Mouse (Mus musculus) adrenal gland, adult 8-10 months (tissue): ENCODE results near the gene Calr4. TPM values are rescaled to one million over a fixed set of nuclear protein-coding genes. Genes with fewer than 3 reads are reported as not detected.
A peak's percentile ranks its signal among the peaks of the same experiment; 100 is the strongest.

Experiments
- DNase-seq: peaks from one replicate; pipeline ENCODE4 v3.0.0; 2022
- total RNA-seq, 4 experiments: library from RNA; stranded (reverse); gene quantifications; 2 replicates each; pipeline ENCODE4 v1.2.4; 2022

The Calr4 gene
- total RNA-seq, 4 experiments from 2014 or later = 0.17 to 0.48 (median 0.35) TPM

DNA sequence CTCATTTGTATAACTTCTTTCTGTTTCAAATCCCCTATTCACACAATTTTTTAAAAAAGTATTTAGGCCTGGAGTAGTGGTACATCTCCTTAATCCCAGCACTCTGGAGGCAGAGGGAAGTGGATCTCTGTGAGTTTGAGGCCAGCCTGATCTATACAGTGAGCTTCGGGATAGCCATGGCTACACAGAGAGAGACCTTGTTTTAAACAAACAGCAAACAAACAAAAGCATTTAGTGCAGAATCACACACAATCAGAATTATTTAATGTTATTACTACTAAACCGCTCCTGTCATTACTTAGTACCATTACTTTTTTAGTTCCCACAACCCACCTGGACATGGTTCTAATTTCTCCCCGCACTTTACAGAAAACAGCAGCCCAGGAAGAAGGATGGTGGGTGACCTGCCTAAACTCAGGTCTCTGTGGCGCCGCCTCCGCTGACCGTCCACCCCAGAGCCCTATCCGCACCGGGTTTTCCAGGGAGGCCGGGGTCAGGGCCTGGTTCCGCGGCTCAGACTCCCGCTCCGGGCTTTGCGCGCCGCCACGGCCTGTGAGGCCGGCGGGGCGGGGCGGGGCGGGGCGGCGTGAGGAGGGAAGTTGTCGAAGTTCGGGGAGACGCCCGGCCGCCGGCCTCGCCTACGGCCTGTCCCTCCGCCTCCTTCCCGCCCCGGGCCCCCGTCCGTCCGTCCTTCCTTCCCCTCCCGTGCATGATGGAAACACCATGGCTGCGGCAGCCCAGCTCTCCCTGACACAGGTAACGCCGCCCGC lies 45.6 kb downstream of the Calr4 start, which contains the start of gene Eps15:
Gene Eps15 (plus strand): TSS at position 580 of the 770 bp plus-strand sequence.
- DNase-seq = peak; percentile 84

DNA sequence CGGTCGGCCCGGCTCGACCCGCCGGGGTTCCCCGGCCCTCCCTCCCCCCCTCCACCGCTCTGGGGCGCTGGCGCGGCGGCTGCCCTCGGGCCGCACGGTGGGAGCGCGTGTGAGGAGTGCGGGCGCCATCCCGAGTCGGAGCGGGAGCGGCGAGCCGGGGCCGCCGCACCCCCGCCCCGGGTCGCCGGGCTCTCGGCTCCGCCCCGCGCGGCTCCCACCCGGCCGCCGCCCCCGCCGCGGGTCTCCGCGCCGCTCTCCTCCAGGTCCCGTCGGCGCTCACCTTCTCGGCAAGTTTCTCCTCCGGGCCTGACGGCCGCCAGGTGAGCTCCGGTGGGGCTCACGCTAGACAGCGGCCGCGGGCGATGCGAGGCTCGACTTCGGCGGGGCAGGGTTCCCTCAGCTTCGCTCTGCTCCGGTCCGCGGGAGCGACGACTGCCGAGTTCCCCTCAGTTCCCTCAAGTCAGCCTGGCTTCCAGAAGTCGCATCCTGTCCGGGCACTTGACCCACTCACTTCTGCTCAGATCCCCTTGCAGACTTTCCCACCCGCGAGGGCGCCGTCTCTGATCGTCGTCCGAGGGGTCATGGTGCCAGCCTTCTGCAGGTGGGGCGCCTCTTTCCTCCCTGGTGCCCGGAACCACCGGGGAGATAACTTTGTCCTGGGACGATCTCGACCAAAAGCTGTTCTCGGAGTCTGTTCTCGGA lies 46.3 kb downstream of the Calr4 start:
- DNase-seq = peak; percentile 29

DNA sequence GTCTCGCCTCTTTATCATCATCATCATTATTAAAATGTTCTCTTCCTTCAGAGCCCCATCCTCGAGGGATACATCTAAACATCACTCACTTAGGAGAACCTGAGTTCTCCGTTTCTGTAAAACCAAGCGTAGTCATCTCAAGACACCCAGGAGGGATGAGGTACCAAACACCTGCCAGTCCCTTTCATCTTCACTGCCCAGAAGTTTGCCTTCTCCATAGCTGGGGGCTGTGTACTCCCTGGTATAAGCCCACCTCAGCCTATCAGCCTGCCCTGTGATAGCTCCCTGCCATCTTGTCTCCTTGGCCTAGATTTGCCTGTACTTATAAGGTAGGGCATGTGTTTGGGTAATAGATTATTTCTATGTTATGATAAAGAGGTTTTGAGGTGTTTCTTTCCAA lies 46.9 kb downstream of the Calr4 start:
- DNase-seq = no peak

DNA sequence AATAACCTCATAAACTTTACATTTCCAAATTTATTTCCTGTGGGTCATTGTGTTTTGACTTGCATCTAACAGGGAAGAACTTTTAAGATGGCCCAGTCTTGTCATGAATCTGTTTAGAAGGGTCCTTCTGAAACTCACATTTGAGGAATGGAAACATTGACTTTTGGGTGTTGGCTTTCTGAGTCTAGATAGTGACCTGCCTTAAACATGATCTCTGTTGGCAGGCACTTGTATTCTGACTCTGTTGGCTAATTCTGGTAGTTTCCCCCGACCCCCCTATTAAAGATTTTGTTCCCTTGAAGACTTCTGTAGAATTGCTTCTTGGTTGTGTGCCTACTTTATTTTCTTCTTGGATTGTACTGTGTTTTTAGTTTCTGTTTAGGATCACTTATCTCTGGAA lies 47.7 kb downstream of the Calr4 start:
- DNase-seq = no peak

DNA sequence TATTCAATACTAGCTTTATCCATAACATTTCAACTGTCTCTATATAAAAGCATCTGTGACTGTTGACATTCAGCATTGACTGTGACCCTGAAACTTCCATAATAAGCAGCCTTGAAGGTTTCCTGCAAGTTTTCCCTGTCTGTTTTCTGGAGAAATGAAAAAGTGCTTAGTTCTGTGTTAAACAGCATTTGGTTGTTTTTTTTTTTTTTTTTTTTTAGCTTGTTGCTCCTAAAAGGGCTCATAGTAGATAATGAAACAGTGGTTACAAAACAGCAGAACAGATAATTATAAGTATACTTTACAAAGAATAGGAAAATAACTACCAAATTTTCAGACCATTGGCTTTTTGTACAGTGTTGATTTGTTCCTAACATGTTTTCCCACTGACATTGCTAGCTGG lies 60.3 kb downstream of the Calr4 start:
- no peak for DNase-seq

DNA sequence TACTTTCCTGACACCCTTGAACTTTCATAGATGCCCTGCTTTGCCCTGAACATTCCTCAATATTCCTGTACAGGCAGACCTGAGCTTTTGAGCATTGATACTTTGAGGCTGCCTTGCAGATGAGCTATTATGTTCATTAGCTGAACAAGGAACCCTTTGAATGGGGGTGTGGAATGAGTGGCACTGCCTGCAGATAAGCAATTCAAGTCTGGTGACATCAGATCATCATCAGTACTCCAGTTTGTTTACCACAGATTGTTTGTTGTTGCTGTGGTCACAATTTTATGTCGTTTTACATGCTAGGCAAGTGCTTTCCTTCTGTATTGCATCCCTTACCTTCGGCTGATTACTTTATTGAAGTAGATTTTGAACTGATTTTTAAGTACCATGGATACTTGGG lies 62.2 kb downstream of the Calr4 start:
- no peak for DNase-seq

DNA sequence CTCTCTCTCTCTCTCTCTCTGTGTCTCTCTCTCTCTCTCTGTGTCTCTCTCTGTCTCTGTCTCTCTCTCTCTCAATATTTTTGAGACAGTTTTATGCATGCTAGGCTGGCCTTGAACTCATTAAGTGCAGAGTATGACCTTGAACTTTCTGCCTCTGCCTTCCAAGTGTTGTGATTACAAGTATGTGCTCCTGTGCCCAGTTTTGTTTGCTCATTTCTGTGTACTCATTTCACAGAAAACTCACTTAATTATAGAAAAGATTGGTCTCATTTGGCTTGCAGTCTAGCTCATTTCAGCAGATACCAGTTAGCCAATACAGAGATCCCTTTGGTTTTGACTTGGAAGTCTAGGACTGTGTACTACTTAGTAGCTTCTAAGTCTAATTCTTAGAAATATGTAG lies 64.9 kb downstream of the Calr4 start:
- DNase-seq = no peak

Other genes starting within 250 kb of the Calr4 start
- gene Nrd1, start 233.8 kb upstream of the Calr4 start, total RNA-seq = 100 to 1,000 TPM; 109 to 148 (median 123) TPM
- 100 to 1,000 TPM; 123 to 159 (median 148) TPM for gene Osbpl9, start 32.2 kb upstream of the Calr4 start, total RNA-seq
- gene Eps15, start 45.8 kb downstream of the Calr4 start, total RNA-seq = 100 to 1,000 TPM in 2 of 4 experiments, 10 to 100 TPM in 2; 75.8 to 118 (median 94.2) TPM
- 10 to 100 TPM in 2 of 4 experiments, 1 to 10 TPM in 2; 4.6 to 18.6 (median 13.4) TPM for gene Ttc39a, start 172.1 kb downstream of the Calr4 start, total RNA-seq